Mouse (Mus musculus) C2C12 (cell line): ENCODE data around the gene Babam2.

Experiments used
- CTCF ChIP-seq: IDR thresholded peaks from one replicate; pipeline ENCODE4 v1.5.1; 2011; ENCODE audit not compliant: control insufficient read depth, insufficient read depth, insufficient read length
- USF1 ChIP-seq: IDR thresholded peaks from one replicate; pipeline ENCODE4 v1.6.1; 2011; ENCODE audit warnings: low read depth, mild to moderate bottlenecking, control low read depth, moderate library complexity

DNA sequence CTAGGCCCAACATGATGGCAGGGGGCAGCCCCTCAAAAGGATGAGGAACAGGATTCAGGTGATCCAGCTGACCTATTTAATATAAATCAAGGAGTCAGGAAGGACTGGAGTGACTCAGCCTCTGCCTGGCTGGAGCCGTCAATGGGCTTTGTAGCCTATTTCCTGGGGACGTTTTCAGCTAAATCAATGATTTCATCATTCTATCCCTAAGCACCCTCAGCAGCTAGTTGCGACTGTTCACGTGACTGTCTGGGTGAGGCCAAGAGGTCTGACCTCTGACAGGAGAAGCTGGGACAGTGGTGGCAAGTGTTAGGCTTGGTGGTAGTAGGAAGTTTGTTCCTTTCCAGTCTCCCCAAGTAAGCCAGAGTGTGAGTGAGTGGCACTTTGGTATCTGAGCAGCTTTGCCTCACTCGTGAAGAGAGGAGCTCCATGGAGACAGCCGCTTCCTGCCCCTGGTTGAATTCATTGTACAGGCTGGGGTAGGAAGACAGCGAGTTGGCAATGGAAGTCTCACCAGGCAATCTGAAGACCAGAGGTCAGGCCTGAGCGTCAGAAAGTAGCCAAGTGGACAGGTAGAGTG lies 337.1 kb downstream of the Babam2 start:
- no peak for TF ChIP-seq CTCF
- no peak for TF ChIP-seq USF1
